Mouse (Mus musculus): Measurements from ENCODE around the gene Gucd1. TPM values are rescaled to one million over a fixed set of nuclear protein-coding genes. Genes with fewer than 3 reads are reported as not detected.
"Not testable (repeated sequence)": the region's sequence is repeated elsewhere in the genome, so short reads cannot be mapped to it uniquely, and the experiment has no call there.

The Gucd1 gene
- polyA plus RNA-seq (2014; fragmentation: Nextera tagmentation; extraction: Ambion mirVana): 30.0 and 35.4 TPM in 2 replicates

DNA sequence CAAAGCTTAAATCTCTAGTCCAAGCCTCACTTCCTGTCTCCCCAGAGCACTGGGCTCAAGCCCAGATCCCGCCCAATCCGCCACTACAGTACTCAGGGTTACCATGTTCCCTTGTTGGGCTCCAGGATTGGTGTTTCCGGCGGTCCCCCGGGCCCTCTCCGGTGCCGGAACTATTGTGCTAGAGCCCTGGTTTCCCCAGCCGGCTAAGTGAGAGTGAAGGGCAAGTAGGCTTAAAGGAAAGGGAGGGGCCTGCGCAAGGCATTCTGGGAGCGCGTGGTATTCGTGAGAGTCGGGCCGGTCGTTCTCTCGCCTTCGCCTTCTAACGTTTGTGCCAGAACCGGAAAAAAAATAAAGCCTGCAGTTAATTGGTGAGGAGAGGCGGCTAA, at the start of gene Gucd1:
TSS of gene Gucd1 (minus strand) at position 215 of the 386 bp plus-strand sequence.
- no peaks in the 10 kb centered on the region for H3K27me3 ChIP-seq (ENCODE audit: control insufficient read depth, insufficient read depth, low read length)
- H3K27ac ChIP-seq (ENCODE audit: low read depth, low read length): peak within 1 kb of the TSS; percentile 97
- peak within 1 kb of the TSS; percentile 89 for H3K9ac ChIP-seq (ENCODE audit: low read length)
- peak within 1 kb of the TSS; percentile 86 for H3K4me2 ChIP-seq (ENCODE audit: low read depth, low read length, severe bottlenecking)
- ATAC-seq (replicated peaks; ENCODE audit: low FRiP score) (peak; percentile 89), DNase-seq (ENCODE audit: low spot score) (peak; percentile 97)
- peaks cover 12% of the 10 kb centered on the region for H3K4me1 ChIP-seq (replicated peaks; ENCODE audit: control insufficient read depth, insufficient read depth, low read length)
- no peaks in the 10 kb centered on the region for H3K9me3 ChIP-seq (ENCODE audit: control insufficient read depth, low read length)
- WGBS: under 1% methylated on average over 20 of the region's 20 CpGs
- peak within 1 kb of the TSS; percentile 87 for H3K4me3 ChIP-seq (ENCODE audit: low read depth, low read length)
- no peaks in the 10 kb centered on the region; the same call in 1 of the 2 replicates for H3K36me3 ChIP-seq (ENCODE audit: control insufficient read depth, insufficient read depth, low read length)

DNA sequence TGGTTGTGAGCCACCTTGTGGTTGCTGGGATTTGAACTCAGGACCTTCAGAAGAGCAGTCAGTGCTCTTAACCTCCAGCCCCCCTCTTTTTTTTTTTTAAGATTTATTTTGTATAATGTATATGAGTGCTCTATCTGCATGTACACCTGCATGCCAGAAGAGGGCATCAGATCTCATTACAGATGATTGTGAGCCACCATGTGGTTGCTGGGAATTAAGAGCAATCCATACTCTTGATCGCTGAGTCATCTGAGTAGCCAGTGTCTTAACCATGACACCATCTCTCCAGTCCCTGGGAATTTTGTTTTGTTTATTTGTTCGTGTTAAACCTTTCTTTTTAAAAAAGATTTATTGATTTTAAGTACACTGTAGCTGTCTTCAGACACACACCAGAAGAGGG, 49.0 kb upstream of the Gucd1 start:
- 89% methylated on average over 2 of the region's 2 CpGs for WGBS
- not testable (repeated sequence) for ATAC-seq (replicated peaks; ENCODE audit: low FRiP score)

DNA sequence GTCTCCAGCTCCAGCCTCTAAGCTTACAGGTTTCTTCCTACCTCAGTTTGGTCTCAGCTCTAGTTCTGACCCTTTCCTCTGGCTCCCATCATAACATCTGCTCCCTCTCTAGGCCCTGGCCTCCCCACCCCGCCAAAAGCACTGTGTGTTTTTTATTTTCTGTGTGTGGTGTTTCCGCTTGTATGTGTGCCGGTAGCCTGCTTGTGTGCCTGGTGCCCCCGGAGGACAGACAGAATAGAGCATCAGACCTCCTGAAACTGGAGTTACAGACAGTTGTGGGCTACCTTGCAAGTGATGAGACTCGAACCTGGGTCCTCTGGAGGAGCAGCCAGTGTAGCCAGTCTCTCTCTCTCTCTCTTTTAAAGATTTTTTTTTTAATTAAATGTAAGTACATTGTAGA, 48.5 kb upstream of the Gucd1 start:
- no peaks in the 10 kb centered on the region for H3K36me3 ChIP-seq (ENCODE audit: control insufficient read depth, insufficient read depth, low read length)
- no peak overlapping the region for H3K4me3 ChIP-seq (ENCODE audit: low read depth, low read length)
- WGBS: 77% methylated on average over 5 of the region's 5 CpGs
- peaks cover 3% of the 10 kb centered on the region for H3K27me3 ChIP-seq (ENCODE audit: control insufficient read depth, insufficient read depth, low read length)
- H3K4me1 ChIP-seq (replicated peaks; ENCODE audit: control insufficient read depth, insufficient read depth, low read length): no peaks in the 10 kb centered on the region
- no peak overlapping the region for H3K27ac ChIP-seq (ENCODE audit: low read depth, low read length)
- H3K4me2 ChIP-seq (ENCODE audit: low read depth, low read length, severe bottlenecking): no peak overlapping the region
- H3K9me3 ChIP-seq (ENCODE audit: control insufficient read depth, low read length): no peaks in the 10 kb centered on the region
- DNase-seq (ENCODE audit: low spot score) (peak; percentile 44), ATAC-seq (replicated peaks; ENCODE audit: low FRiP score) (no peak)
- H3K9ac ChIP-seq (ENCODE audit: low read length): no peak overlapping the region

More for the DNA sequence above, 49.0 kb upstream of the Gucd1 start:
- H3K4me3 ChIP-seq (ENCODE audit: low read depth, low read length); H3K36me3 ChIP-seq (ENCODE audit: control insufficient read depth, insufficient read depth, low read length); DNase-seq (ENCODE audit: low spot score); H3K9ac ChIP-seq (ENCODE audit: low read length); H3K4me2 ChIP-seq (ENCODE audit: low read depth, low read length, severe bottlenecking); H3K9me3 ChIP-seq (ENCODE audit: control insufficient read depth, low read length); H3K27me3 ChIP-seq (ENCODE audit: control insufficient read depth, insufficient read depth, low read length); H3K27ac ChIP-seq (ENCODE audit: low read depth, low read length); H3K4me1 ChIP-seq (replicated peaks; ENCODE audit: control insufficient read depth, insufficient read depth, low read length): not testable (repeated sequence)

DNA sequence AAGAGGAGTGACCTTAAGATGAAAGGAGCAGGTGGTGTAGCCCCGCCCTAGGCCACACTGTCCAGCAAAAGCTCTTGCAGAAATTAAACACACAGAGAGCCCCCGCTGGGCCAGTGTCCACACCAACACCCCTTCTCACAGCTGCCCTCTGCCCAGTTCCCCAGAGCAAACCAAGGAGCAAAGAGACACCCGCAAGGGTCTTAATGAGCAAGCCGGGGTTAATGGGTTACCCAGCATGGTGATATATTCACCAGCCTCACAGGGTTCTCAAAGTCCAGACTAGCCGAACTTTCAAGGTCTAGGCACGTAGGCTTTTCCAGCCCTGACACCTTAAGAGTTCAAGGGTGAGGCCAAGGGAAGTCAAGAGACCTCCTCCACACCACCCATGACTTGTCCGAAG, 48.1 kb upstream of the Gucd1 start:
- H3K4me3 ChIP-seq (ENCODE audit: low read depth, low read length): no peak overlapping the region
- H3K4me1 ChIP-seq (replicated peaks; ENCODE audit: control insufficient read depth, insufficient read depth, low read length): no peaks in the 10 kb centered on the region
- H3K27ac ChIP-seq (ENCODE audit: low read depth, low read length): no peak overlapping the region
- peaks cover 7% of the 10 kb centered on the region for H3K27me3 ChIP-seq (ENCODE audit: control insufficient read depth, insufficient read depth, low read length)
- ATAC-seq (replicated peaks; ENCODE audit: low FRiP score) (no peak), DNase-seq (ENCODE audit: low spot score) (no peak)
- WGBS: 75% methylated on average over 7 of the region's 7 CpGs
- H3K4me2 ChIP-seq (ENCODE audit: low read depth, low read length, severe bottlenecking): no peak overlapping the region
- H3K36me3 ChIP-seq (ENCODE audit: control insufficient read depth, insufficient read depth, low read length): no peaks in the 10 kb centered on the region
- H3K9ac ChIP-seq (ENCODE audit: low read length): no peak overlapping the region
- no peaks in the 10 kb centered on the region for H3K9me3 ChIP-seq (ENCODE audit: control insufficient read depth, low read length)

DNA sequence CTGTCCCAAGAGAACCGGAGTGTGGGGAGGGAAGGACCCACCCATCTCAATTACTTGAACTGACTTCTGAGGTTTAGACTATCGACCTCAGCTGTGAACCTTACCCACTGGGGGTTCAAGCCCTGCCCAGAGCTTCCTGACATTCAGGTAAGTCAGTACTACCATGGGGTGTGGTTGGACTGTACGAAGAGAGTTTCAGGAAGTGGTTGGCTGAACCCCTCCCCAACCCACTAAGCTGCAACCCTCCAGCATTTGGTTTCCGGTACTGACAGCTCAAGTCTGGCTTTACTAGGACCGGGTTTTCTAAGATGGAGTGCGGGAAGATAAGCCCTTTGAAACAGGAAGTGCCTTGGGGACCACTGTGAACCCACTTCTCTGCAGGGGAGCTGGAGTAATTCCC, 47.7 kb upstream of the Gucd1 start:
- Histone ChIP-seq H3K27me3 (ENCODE audit: control insufficient read depth, insufficient read depth, low read length) (peaks cover 12% of the 10 kb centered on the region), H3K4me2 (ENCODE audit: low read depth, low read length, severe bottlenecking) (no peak overlapping the region), H3K9ac (ENCODE audit: low read length) (no peak overlapping the region), H3K4me1 (replicated peaks; ENCODE audit: control insufficient read depth, insufficient read depth, low read length) (peaks cover 3% of the 10 kb centered on the region; the same call in 1 of the 2 replicates), H3K4me3 (ENCODE audit: low read depth, low read length) (no peak overlapping the region), H3K9me3 (ENCODE audit: control insufficient read depth, low read length) (no peaks in the 10 kb centered on the region), H3K36me3 (ENCODE audit: control insufficient read depth, insufficient read depth, low read length) (no peaks in the 10 kb centered on the region), H3K27ac (ENCODE audit: low read depth, low read length) (no peak overlapping the region)
- DNase-seq (ENCODE audit: low spot score): peak; percentile 45
- 73% methylated on average over 6 of the region's 6 CpGs for WGBS
- no peak for ATAC-seq (replicated peaks; ENCODE audit: low FRiP score)

DNA sequence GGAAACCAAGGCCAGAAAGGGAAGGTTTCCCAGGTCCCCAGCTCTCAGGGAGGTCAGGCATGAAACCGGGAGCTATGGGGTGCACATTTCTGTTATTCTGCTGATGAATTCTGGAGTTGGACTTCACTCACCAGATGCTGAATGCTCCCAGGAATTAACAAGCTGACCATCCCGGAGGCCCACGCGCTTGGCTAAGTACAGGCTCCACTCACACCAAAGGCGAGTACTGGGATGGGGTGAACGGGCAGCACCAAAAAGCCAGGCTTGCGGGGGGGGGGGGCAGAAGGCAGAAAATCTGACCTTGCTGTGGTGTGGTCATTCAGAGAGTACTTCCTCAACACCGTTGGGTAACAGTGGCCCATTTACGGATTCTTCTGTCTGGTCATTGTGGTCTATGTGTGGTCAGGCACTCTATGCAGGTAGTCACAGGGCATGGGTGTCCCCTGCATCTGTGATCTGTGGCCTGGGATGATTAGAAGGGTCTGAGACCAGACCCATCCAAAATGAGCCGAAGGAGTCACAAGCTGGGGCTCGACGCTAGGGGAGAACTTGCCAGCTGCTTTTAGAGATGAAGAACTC, 47.0 kb upstream of the Gucd1 start:
- Histone ChIP-seq H3K4me2 (ENCODE audit: low read depth, low read length, severe bottlenecking) (no peak overlapping the region), H3K36me3 (ENCODE audit: control insufficient read depth, insufficient read depth, low read length) (no peaks in the 10 kb centered on the region), H3K4me3 (ENCODE audit: low read depth, low read length) (no peak overlapping the region), H3K9ac (ENCODE audit: low read length) (no peak overlapping the region), H3K27me3 (ENCODE audit: control insufficient read depth, insufficient read depth, low read length) (peaks cover 15% of the 10 kb centered on the region), H3K9me3 (ENCODE audit: control insufficient read depth, low read length) (no peaks in the 10 kb centered on the region), H3K27ac (ENCODE audit: low read depth, low read length) (no peak overlapping the region), H3K4me1 (replicated peaks; ENCODE audit: control insufficient read depth, insufficient read depth, low read length) (peaks cover 4% of the 10 kb centered on the region; the same call in 1 of the 2 replicates)
- no peak for ATAC-seq (replicated peaks; ENCODE audit: low FRiP score)
- WGBS: 86% methylated on average over 12 of the region's 12 CpGs
- peak; percentile 28 for DNase-seq (ENCODE audit: low spot score)

DNA sequence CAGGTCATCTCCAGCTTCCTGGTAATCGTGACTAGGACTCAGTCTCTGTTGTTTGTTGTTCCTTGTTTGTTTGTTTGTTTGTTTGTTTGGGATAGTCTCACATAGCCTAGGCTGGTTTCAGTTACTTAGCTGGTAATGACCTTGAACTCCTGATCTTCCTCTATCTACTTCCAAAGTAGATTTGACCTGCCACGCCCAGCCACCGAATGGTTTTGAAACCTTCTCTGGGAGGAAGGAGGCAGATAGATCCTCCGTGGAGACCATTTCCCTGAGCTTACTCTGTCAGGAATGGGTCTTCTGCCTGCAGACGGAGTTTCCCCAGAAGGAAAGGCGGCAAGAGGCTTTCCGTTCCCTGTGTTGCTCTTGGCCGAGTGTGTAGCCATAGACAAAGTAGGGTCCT, 44.8 kb upstream of the Gucd1 start:
- Histone ChIP-seq H3K27me3 (ENCODE audit: control insufficient read depth, insufficient read depth, low read length) (peaks cover 22% of the 10 kb centered on the region), H3K9ac (ENCODE audit: low read length) (no peak overlapping the region), H3K36me3 (ENCODE audit: control insufficient read depth, insufficient read depth, low read length) (no peaks in the 10 kb centered on the region), H3K4me2 (ENCODE audit: low read depth, low read length, severe bottlenecking) (no peak overlapping the region), H3K9me3 (ENCODE audit: control insufficient read depth, low read length) (no peaks in the 10 kb centered on the region), H3K27ac (ENCODE audit: low read depth, low read length) (no peak overlapping the region), H3K4me3 (ENCODE audit: low read depth, low read length) (no peak overlapping the region), H3K4me1 (replicated peaks; ENCODE audit: control insufficient read depth, insufficient read depth, low read length) (peaks cover 6% of the 10 kb centered on the region; the same call in 1 of the 2 replicates)
- 84% methylated on average over 8 of the region's 8 CpGs for WGBS
- DNase-seq (ENCODE audit: low spot score): peak; percentile 29
- ATAC-seq (replicated peaks; ENCODE audit: low FRiP score): no peak

DNA sequence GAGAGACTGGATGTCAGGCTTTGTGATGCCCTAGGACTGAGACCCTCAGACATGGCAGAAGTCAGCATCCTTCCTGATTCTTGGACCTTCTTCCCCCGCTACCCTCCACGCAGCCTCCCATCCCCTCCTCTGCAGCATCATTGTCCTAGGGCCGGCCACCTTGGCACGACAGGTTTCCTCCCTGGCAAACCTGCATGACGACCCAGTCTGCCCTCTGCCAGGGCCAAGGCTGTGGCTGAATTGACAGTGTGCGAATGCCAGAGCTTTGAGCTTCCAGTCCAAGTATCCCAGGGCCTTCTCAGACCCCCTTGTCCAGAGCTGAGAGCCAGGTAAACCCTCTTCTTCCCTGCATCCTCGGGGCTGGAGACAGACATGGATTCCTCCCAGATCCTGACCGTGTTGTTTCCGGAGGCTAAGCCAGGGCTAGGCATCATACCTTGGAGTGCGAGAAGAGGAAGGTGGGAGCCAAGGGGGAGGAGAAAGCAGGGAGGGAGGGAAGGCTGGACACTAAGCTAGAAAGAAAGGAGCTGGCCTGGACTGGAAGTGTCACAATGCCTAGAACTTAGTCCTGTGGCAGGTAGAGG, 43.4 kb upstream of the Gucd1 start, which contains the start of gene Ggt1:
TSS of gene Ggt1 (plus strand) at position 534 of the 584 bp plus-strand sequence.
- H3K9ac ChIP-seq (ENCODE audit: low read length): peak within 1 kb of the TSS; percentile 79

DNA sequence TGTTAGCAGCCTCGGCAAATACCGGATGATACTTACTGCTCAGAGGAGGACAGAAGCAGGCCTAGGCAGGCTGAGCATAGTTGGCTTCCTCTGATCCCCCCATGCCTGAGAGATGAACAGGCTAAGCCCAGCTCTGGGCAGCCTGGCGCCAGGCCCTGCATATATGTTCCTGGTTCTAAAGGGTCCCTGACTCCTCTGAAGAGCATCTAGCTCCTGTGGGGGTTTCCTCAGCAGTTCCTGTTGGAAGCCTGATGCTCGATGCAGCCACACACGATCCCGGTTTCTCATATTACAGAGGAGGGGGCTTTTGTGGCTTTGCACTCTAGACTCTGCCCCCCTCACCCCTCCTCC, 42.8 kb upstream of the Gucd1 start:
- Histone ChIP-seq H3K4me3 (ENCODE audit: low read depth, low read length) (peak overlapping the region; percentile 61), H3K36me3 (ENCODE audit: control insufficient read depth, insufficient read depth, low read length) (no peaks in the 10 kb centered on the region), H3K27ac (ENCODE audit: low read depth, low read length) (no peak overlapping the region), H3K4me1 (replicated peaks; ENCODE audit: control insufficient read depth, insufficient read depth, low read length) (peaks cover 8% of the 10 kb centered on the region; the same call in 1 of the 2 replicates), H3K4me2 (ENCODE audit: low read depth, low read length, severe bottlenecking) (peak overlapping the region; percentile 96), H3K9me3 (ENCODE audit: control insufficient read depth, low read length) (no peaks in the 10 kb centered on the region), H3K9ac (ENCODE audit: low read length) (peak overlapping the region; percentile 79), H3K27me3 (ENCODE audit: control insufficient read depth, insufficient read depth, low read length) (peaks cover 22% of the 10 kb centered on the region)
- no peak for ATAC-seq (replicated peaks; ENCODE audit: low FRiP score)
- DNase-seq (ENCODE audit: low spot score): no peak
- WGBS: 4% methylated on average over 6 of the region's 6 CpGs

More for the DNA sequence above, 43.4 kb upstream of the Gucd1 start, which contains the start of gene Ggt1:
- Histone ChIP-seq H3K27ac (ENCODE audit: low read depth, low read length) (no peak within 1 kb of the TSS), H3K36me3 (ENCODE audit: control insufficient read depth, insufficient read depth, low read length) (no peaks in the 10 kb centered on the region), H3K4me2 (ENCODE audit: low read depth, low read length, severe bottlenecking) (peak within 1 kb of the TSS; percentile 96), H3K4me3 (ENCODE audit: low read depth, low read length) (peak within 1 kb of the TSS; percentile 61; the same call in 1 of the 2 replicates), H3K9me3 (ENCODE audit: control insufficient read depth, low read length) (no peaks in the 10 kb centered on the region), H3K4me1 (replicated peaks; ENCODE audit: control insufficient read depth, insufficient read depth, low read length) (peaks cover 8% of the 10 kb centered on the region; the same call in 1 of the 2 replicates), H3K27me3 (ENCODE audit: control insufficient read depth, insufficient read depth, low read length) (peaks cover 22% of the 10 kb centered on the region)
- ATAC-seq (replicated peaks; ENCODE audit: low FRiP score): no peak
- DNase-seq (ENCODE audit: low spot score): peak; percentile 48
- WGBS: 46% methylated on average over 10 of the region's 10 CpGs

Measured in forebrain, embryonic 11.5 days (tissue).